Mouse (Mus musculus) stomach, embryonic 15.5 days (tissue): ENCODE results near the gene Ttc7b. TPM values are rescaled to one million over a fixed set of nuclear protein-coding genes. Genes with fewer than 3 reads are reported as not detected.
A peak's percentile ranks its signal among the peaks of the same experiment; 100 is the strongest.

Experiments
- ATAC-seq: fragments of 200-750 bp; cut with Nextera tagmentation; 2 replicates; pipeline ENCODE4 v1.8.0; 2017; ENCODE audit warnings: low read depth, moderate number of reproducible peaks, moderate TSS enrichment; ENCODE audit not compliant: insufficient read depth, low FRiP score
- H3K27ac ChIP-seq: fragments of 300-500 bp; sonication (generic); 2 replicates; pipeline ENCODE4 v1.5.1; 2015; ENCODE audit warnings: mild to moderate bottlenecking, inconsistent platforms
- H3K27me3 ChIP-seq: fragments of 300-500 bp; sonication (generic); replicated peaks from 2 replicates; pipeline ENCODE4 v1.6.1; 2015; ENCODE audit warnings: inconsistent platforms
- H3K36me3 ChIP-seq: fragments of 300-500 bp; sonication (generic); 2 replicates; pipeline ENCODE4 v1.6.1; 2015; ENCODE audit warnings: inconsistent platforms
- H3K4me1 ChIP-seq: fragments of 300-500 bp; sonication (generic); 2 replicates; pipeline ENCODE4 v1.6.1; 2015; ENCODE audit warnings: inconsistent platforms
- H3K4me2 ChIP-seq: fragments of 300-500 bp; sonication (generic); 2 replicates; pipeline ENCODE4 v1.6.1; 2015; ENCODE audit warnings: mild to moderate bottlenecking, inconsistent platforms
- H3K4me3 ChIP-seq: fragments of 300-500 bp; sonication (generic); replicated peaks from 2 replicates; pipeline ENCODE4 v1.5.1; 2015; ENCODE audit warnings: inconsistent platforms
- H3K9ac ChIP-seq: fragments of 300-500 bp; sonication (generic); 2 replicates; pipeline ENCODE4 v1.6.1; 2015; ENCODE audit warnings: inconsistent platforms
- H3K9me3 ChIP-seq: fragments of 300-500 bp; sonication (generic); 2 replicates; pipeline ENCODE4 v1.6.1; 2016; ENCODE audit warnings: inconsistent platforms
- WGBS: fragments of 180-500 bp; shearing (Covaris S2); methylation state at CpG from one replicate; pipeline ENCODE4 v1.1.7; 2015; 5-methylcytosine and 5-hydroxymethylcytosine counted together
- polyA plus RNA-seq: library from polyadenylated mRNA; unstranded; fragments of >200 nt; fragmentation: Nextera tagmentation; extraction: Ambion mirVana; gene quantifications from 2 replicates; pipeline ENCODE4 v1.2.1, GENCODE M21; 2015

The Ttc7b gene
- polyA plus RNA-seq, 1 experiment from 2014 or later: 5.4 TPM

DNA sequence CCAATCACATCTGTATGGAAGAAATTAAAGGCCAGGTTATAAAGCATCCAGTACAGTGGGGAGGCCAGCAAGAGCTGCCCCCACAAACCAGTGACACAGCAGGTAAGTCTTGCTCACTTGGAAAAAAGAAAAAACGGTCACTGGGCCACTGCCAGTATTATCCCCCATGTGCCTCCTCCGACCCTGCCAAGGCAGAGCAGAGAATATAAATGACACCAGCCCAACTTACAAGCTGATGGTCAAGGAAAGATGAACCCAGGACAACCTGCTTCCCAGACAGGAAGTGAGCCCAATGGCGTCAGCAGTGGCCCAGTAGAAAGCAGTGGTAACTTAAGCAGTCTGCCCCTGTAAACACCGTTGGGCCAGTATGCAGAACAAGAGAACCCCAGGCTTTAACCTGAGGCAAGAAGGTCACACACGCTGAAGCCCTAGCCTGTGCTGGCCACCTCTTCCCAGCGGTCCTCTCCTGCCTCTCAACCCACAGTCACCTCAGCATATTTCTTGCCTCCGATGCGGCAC, 115.1 kb downstream of the Ttc7b start:
- H3K27ac ChIP-seq: no peak overlapping the region
- peaks cover 17% of the 10 kb centered on the region for H3K4me1 ChIP-seq
- 81% methylated on average over 8 of the region's 8 CpGs for WGBS
- H3K36me3 ChIP-seq: no peaks in the 10 kb centered on the region
- no peaks in the 10 kb centered on the region for H3K9me3 ChIP-seq
- H3K27me3 ChIP-seq: no peaks in the 10 kb centered on the region
- ATAC-seq: no peak
- no peak overlapping the region for H3K4me3 ChIP-seq
- H3K9ac ChIP-seq: no peak overlapping the region
- no peak overlapping the region for H3K4me2 ChIP-seq

DNA sequence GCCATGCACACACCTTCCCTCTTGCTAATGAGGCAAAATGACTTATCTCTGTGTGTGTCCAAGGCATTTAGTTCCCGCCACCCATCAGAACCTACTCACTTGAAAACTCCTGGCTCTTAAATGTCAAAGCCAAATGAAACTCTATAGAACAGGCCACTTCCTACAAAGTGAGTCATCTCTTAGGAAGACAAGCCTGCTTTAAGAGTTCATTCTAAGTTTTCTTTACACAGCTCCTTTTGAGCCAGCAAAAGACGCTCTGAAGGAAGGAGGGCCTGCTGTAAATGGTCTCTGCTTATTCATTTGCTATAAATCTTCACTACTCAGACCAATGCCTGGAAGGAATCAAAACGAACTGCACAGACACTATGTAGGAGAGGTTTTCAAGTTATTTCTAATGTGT, 116.2 kb downstream of the Ttc7b start:
- 34% methylated on average over 3 of the region's 3 CpGs for WGBS
- Histone ChIP-seq H3K4me1 (peaks cover 17% of the 10 kb centered on the region), H3K4me3 (no peak overlapping the region), H3K36me3 (no peaks in the 10 kb centered on the region), H3K27me3 (no peaks in the 10 kb centered on the region), H3K27ac (peak overlapping the region; percentile 77), H3K9ac (no peak overlapping the region), H3K4me2 (no peak overlapping the region), H3K9me3 (no peaks in the 10 kb centered on the region)
- peak; percentile 44; the same call in 1 of the 2 replicates for ATAC-seq

DNA sequence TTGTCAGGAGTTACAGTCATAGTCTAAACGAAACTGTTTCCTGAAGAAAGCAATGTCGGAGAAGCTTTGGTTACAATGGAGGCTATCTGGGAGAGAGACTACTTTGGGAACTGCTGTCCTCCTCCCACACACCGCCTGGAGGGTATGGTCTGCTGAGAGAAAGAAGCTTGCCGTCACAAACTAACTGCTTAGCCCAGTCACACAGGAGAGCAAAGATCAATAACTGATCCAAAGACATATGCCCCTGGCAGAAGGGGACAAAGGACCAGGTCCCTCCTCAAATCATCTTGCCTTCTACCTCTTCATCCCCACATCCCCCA, 117.7 kb downstream of the Ttc7b start:
- Histone ChIP-seq H3K4me2 (no peak overlapping the region), H3K4me3 (no peak overlapping the region), H3K9ac (no peak overlapping the region), H3K4me1 (peaks cover 15% of the 10 kb centered on the region), H3K36me3 (no peaks in the 10 kb centered on the region), H3K27ac (no peak overlapping the region), H3K27me3 (no peaks in the 10 kb centered on the region), H3K9me3 (no peaks in the 10 kb centered on the region)
- WGBS: 76% methylated on average over 4 of the region's 4 CpGs
- ATAC-seq: no peak

DNA sequence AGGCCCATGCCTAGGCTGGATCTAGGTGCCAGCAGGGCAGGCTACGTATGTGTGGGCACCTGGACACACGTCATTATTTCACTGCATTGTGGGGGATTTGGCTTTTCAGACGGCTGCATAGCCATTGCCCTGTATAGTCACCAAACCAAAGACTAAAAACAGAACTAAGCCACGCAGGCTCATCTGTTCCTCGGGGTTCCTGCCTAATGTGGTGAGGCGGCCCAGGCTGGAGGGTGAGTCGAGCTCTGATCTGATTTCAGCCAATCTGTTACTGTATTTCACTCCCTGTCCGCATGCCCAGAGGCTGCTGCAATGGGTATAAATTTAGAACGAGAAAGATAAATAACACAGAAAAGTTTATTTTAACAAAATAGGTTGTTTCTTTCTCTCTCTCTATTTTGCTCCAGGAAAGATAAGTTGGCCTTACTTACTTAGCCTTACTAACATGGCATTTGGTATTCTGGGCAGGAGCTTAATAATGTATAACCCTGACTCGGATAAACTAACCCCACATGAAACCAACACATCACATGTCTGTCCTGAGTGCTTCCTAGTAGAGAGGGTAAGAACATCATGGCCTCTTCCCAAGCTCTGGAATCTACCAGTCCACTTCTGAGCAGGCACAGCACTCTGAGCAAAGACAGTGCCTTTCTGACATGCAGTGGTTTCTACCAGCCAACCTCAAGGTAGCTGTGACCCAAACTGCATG, 118.2 kb downstream of the Ttc7b start:
- Histone ChIP-seq H3K36me3 (no peaks in the 10 kb centered on the region), H3K27me3 (no peaks in the 10 kb centered on the region), H3K4me1 (peaks cover 14% of the 10 kb centered on the region), H3K4me2 (no peak overlapping the region), H3K27ac (no peak overlapping the region), H3K9me3 (no peaks in the 10 kb centered on the region), H3K4me3 (no peak overlapping the region), H3K9ac (no peak overlapping the region)
- whole genome bisulfite sequencing: 79% methylated on average over 10 of the region's 10 CpGs
- no peak for ATAC-seq

DNA sequence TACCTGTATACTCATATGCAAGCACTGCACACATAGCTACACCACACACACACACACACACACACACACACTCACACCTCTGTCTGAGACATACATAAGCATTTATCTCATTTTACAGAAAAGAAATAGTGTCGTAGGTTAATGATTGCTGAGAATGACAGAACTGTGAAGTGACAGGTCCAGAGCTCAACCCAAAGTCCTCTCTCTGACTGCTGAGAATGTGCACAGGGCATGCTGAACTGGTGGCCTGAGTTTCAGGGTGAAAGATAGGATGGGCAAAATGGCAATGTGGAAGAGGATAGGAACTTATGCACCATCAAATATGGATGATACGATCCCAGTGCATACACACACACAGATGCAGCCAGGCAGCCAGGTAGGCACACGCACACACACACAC, 120.5 kb downstream of the Ttc7b start:
- H3K27ac ChIP-seq: no peak overlapping the region
- no peak overlapping the region for H3K9ac ChIP-seq
- no peaks in the 10 kb centered on the region for H3K27me3 ChIP-seq
- 85% methylated on average over 3 of the region's 3 CpGs for WGBS
- H3K4me1 ChIP-seq: peaks cover 3% of the 10 kb centered on the region; the same call in 1 of the 2 replicates
- no peak overlapping the region for H3K4me2 ChIP-seq
- no peaks in the 10 kb centered on the region for H3K36me3 ChIP-seq
- H3K9me3 ChIP-seq: no peaks in the 10 kb centered on the region
- ATAC-seq: no peak
- no peak overlapping the region for H3K4me3 ChIP-seq

DNA sequence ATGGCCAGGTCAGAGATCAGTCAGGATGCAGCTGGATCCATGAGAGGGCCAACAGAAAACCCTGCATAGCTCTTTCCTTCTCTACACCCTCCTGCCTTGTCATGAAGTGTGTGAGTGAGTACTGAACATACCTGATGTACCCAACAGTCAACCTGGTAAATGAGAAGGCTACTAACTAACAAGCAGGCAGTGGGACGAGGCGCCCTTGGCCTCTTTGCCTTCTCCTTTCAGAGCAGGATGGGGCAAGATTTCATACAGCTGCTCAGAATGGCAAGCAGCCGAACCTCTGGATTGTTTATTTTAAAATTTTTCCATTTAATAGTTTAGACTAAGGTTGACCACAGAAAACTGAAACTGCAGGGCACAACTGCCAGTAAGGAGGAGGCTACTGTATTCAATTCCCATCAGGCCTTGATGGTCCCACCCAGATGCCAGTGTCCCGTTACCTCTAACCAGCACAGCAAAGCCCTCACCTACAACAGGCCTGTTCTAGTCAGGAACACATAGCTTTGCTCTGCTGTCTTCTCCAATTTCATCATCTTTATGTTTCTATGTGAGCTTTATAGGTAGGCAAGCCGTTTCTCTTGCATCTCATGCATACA, 121.4 kb downstream of the Ttc7b start:
- H3K27me3 ChIP-seq: no peaks in the 10 kb centered on the region
- no peak overlapping the region for H3K4me3 ChIP-seq
- whole genome bisulfite sequencing: 52% methylated on average over 5 of the region's 5 CpGs
- H3K4me2 ChIP-seq: no peak overlapping the region
- peaks cover 3% of the 10 kb centered on the region; the same call in 1 of the 2 replicates for H3K4me1 ChIP-seq
- ATAC-seq: no peak
- no peaks in the 10 kb centered on the region for H3K9me3 ChIP-seq
- H3K27ac ChIP-seq: 0 out of 2 replicates have a peak overlapping the region, but pooled peaks have one; percentile 14
- no peaks in the 10 kb centered on the region for H3K36me3 ChIP-seq
- H3K9ac ChIP-seq: no peak overlapping the region

DNA sequence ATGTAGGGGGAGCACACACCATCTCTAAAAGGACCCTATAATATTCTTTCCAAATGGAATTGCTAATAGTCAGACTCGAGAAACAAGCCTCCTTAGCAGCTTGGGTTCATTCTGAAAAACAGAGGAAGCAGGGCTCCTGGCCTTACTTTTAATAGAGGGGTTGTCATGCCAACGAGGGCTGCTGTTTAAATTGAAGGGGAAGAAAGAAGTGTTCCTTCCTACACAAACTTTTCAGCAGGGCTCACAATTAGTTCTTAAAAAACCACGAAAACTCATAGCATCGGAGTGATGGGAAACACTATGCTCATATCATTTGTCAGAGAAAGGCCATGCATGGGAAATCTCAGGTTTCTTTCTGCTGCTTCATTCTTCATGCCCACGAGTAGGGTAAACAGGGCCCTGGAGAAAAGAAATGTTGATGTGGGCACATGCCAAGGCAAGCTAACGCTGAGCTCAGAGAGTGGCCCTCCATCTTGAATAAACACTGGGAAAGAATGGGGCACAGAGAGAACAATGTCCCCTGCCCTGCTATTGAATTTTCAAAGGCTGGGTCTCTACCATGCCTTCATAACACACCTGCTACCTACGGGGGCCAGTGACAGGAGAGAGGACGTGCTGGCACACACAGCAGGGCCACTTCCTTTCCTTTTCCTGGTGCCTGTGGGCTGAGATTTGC, 122.2 kb downstream of the Ttc7b start:
- 59% methylated on average over 8 of the region's 8 CpGs for WGBS
- Histone ChIP-seq H3K9ac (no peak overlapping the region), H3K27me3 (no peaks in the 10 kb centered on the region), H3K4me3 (no peak overlapping the region), H3K36me3 (no peaks in the 10 kb centered on the region), H3K27ac (peak overlapping the region; percentile 14; the same call in 1 of the 2 replicates), H3K4me1 (no peaks in the 10 kb centered on the region), H3K9me3 (no peaks in the 10 kb centered on the region), H3K4me2 (no peak overlapping the region)
- ATAC-seq: no peak

DNA sequence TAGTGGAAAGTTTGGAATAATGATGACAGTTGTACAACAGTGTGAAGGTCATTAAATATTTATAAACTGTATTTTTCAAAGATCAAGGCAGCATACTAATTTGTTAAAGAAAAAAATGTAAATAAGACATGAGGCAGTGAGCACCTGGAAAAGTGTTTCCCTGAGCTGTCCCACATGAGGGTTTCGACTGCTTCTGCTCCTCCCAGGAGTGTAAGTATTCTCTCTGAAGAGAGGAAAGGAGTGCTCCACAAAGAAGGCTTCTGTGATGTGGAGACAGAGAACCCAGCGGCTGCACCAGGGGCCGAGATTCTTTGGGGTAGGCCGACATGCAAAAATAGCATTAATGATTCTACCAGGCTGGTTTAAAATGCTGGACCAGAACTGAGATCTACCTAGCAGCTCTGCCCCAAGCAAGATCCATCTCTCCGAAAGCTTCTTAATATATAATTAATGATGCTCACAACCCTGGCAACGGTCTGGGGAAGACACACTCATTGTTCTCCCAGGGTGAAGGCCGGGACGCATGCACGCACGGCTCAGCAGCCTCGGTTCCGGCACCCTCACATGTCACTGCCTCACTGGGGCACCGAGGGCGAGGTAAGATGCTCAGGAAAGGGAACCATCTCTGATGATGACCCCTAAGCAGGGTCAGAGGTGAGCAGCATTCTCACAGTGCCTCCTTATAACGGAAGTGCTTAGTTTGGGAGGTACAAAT, 123.0 kb downstream of the Ttc7b start:
- Histone ChIP-seq H3K4me3 (no peak overlapping the region), H3K4me2 (no peak overlapping the region), H3K27me3 (no peaks in the 10 kb centered on the region), H3K27ac (no peak overlapping the region), H3K36me3 (no peaks in the 10 kb centered on the region), H3K4me1 (no peaks in the 10 kb centered on the region), H3K9me3 (no peaks in the 10 kb centered on the region), H3K9ac (no peak overlapping the region)
- no peak for ATAC-seq
- 80% methylated on average over 15 of the region's 15 CpGs for WGBS

DNA sequence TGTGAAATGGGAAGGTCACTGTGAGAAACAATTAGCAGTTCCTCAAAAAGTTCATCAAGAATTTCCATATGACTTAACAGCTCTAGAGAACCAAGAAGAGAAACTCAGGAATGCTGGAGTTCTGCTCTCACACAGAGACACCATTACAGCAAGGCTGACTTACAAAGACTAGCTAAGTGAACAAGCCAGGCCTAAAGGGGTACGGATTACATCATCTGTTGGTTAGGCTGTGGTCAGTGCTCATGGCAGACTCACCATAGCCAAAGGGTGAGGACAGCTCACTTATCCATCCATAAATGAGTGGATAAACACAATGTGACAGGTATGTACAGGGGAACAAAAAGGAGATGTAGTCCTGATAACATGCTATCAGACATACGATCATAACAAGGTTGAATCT, 123.8 kb downstream of the Ttc7b start:
- Histone ChIP-seq H3K9me3 (no peaks in the 10 kb centered on the region), H3K4me1 (no peaks in the 10 kb centered on the region), H3K4me2 (no peak overlapping the region), H3K9ac (no peak overlapping the region), H3K36me3 (no peaks in the 10 kb centered on the region), H3K4me3 (no peak overlapping the region), H3K27me3 (no peaks in the 10 kb centered on the region), H3K27ac (no peak overlapping the region)
- WGBS: 86% methylated on average over 2 of the region's 2 CpGs
- no peak for ATAC-seq

DNA sequence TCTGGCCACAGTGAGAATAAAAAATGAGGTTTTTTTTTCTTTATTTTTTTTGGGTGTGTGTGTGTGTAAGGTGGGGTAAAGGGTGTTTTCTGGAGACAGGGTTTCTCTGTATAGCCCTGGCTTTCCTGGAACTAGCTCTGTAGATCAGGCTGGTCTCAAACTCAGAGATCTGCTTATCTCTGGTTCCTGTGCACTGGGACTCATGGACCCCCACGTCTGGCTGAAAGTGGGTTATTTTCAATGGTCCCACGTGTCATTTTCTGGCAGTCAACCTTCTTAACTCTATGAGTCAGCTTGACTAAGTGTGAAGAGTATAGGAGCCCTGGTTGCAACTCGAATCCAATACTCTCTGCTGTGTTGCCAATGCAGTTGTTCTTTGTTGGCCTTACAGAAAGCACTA, 127.1 kb downstream of the Ttc7b start:
- Histone ChIP-seq H3K4me2 (no peak overlapping the region), H3K9ac (no peak overlapping the region), H3K4me1 (no peaks in the 10 kb centered on the region), H3K27ac (no peak overlapping the region), H3K27me3 (no peaks in the 10 kb centered on the region), H3K4me3 (no peak overlapping the region), H3K9me3 (no peaks in the 10 kb centered on the region), H3K36me3 (no peaks in the 10 kb centered on the region)
- no peak for ATAC-seq
- 67% methylated on average over 3 of the region's 3 CpGs for WGBS

DNA sequence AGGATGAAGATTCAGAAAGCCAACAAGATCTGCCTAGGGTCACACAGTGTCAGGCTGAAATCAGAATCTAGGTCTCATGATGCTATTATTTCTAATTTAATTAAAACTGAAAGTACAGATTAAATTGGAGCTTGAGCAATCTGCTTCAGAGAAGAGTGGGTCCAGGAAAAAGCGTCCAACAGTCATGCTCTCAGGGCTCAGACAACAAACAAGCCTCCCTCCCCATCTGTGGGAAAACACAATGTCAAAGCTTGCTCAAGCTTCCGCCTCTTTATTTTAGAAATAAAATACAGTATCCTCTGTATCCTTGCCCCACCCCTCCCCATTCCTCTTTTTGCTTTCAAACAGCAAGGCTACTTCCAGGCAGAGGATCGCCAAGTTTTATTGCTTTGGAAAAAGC, 127.5 kb downstream of the Ttc7b start:
- Histone ChIP-seq H3K9me3 (no peaks in the 10 kb centered on the region), H3K36me3 (no peaks in the 10 kb centered on the region), H3K9ac (no peak overlapping the region), H3K4me3 (no peak overlapping the region), H3K27me3 (no peaks in the 10 kb centered on the region), H3K27ac (no peak overlapping the region), H3K4me1 (no peaks in the 10 kb centered on the region), H3K4me2 (no peak overlapping the region)
- ATAC-seq: no peak
- WGBS: 68% methylated on average over 3 of the region's 3 CpGs

DNA sequence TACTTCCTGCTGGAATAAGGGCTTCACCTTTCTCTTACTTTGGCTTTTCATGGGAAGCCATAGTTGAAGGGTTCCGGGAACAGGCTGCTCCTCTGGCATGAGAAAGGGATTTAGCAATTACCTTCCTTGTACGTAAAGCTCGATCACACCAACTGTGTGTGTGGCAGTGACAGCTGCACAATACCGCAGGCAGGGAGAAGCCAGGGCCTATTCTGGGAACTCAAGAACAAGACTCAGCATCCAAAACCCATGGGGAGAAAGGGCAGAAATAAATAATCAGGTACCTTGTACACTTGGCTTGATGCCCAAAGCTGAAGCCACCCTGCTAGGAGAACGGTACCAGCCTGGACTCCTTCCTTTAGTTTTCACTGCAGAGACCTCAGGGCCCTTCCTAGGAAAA, 128.2 kb downstream of the Ttc7b start:
- H3K4me3 ChIP-seq: no peak overlapping the region
- no peaks in the 10 kb centered on the region for H3K9me3 ChIP-seq
- WGBS: 82% methylated on average over 5 of the region's 5 CpGs
- H3K36me3 ChIP-seq: no peaks in the 10 kb centered on the region
- no peak overlapping the region for H3K27ac ChIP-seq
- H3K4me2 ChIP-seq: no peak overlapping the region
- ATAC-seq: no peak
- H3K4me1 ChIP-seq: no peaks in the 10 kb centered on the region
- no peak overlapping the region for H3K9ac ChIP-seq
- no peaks in the 10 kb centered on the region for H3K27me3 ChIP-seq
